Mouse (Mus musculus) CH12.LX (cell line): ENCODE measurements around the gene Dapk1. TPM values are rescaled to one million over a fixed set of nuclear protein-coding genes. Genes with fewer than 3 reads are reported as not detected.

Source experiments
- DNase-seq: peaks from one replicate; pipeline ENCODE4 v3.0.0-alpha.2; 2013; ENCODE audit errors: extremely low read depth
- H3K27ac ChIP-seq: 2 replicates; pipeline ENCODE4 v1.5.1; 2012; ENCODE audit warnings: low read depth, mild to moderate bottlenecking, control low read depth, moderate library complexity; ENCODE audit not compliant: insufficient read depth
- H3K27me3 ChIP-seq: replicated peaks from 2 replicates; pipeline ENCODE3; 2012; ENCODE audit warnings: inconsistent platforms
- H3K36me3 ChIP-seq, 2 experiments: replicated peaks in 1 of 2; 2 replicates each; pipeline versions ENCODE3 to v1.6.1; 2012; ENCODE audit warnings: inconsistent platforms in 1 of 2, low read length in 1 of 2, mild to moderate bottlenecking in 1 of 2, mixed read lengths in 1 of 2, moderate library complexity in 1 of 2; ENCODE audit not compliant: control insufficient read depth in 1 of 2, insufficient read depth in 1 of 2
- H3K4me1 ChIP-seq, 2 experiments: 2 replicates each; pipeline ENCODE4 v1.6.1; 2012; ENCODE audit warnings: inconsistent platforms in 1 of 2, moderate library complexity in 1 of 2; ENCODE audit not compliant: insufficient read depth in 2 of 2, control insufficient read depth in 1 of 2
- H3K4me2 ChIP-seq: 2 replicates; pipeline ENCODE4 v1.6.1; 2012; ENCODE audit warnings: low read depth, mild to moderate bottlenecking, control low read depth; ENCODE audit not compliant: poor library complexity, insufficient read depth, severe bottlenecking
- H3K4me3 ChIP-seq, 3 experiments: fragments of 150-350 bp in 1 of 3; sonication (generic) in 1 of 3; replicated peaks in 1 of 3; 2 replicates each; pipeline versions ENCODE3 to v1.5.1; 2011 to 2012; ENCODE audit warnings: low read depth in 2 of 3, low read length in 2 of 3, mild to moderate bottlenecking in 2 of 3, moderate library complexity in 2 of 3, control low read depth in 1 of 3, improper control_type of control experiment in 1 of 3, inconsistent platforms in 1 of 3, mixed read lengths in 1 of 3; ENCODE audit not compliant: poor library complexity in 1 of 3
- H3K79me2 ChIP-seq: replicated peaks from 2 replicates; pipeline ENCODE4 v1.6.1; 2012; ENCODE audit warnings: mild to moderate bottlenecking, moderate library complexity; ENCODE audit not compliant: control insufficient read depth, poor library complexity, insufficient read depth, severe bottlenecking; ENCODE audit errors: extremely low read depth
- H3K9ac ChIP-seq: 2 replicates; pipeline ENCODE4 v1.6.1; 2012; ENCODE audit warnings: low read depth, mild to moderate bottlenecking, control low read depth, moderate library complexity; ENCODE audit not compliant: insufficient read depth
- H3K9me3 ChIP-seq: replicated peaks from 2 replicates; pipeline ENCODE3; 2012; ENCODE audit warnings: low read length, inconsistent platforms, mixed read lengths
- CHD1 ChIP-seq: IDR thresholded peaks from 2 replicates; pipeline ENCODE4 v1.6.1; 2012; ENCODE audit warnings: low read depth, low read length, improper control_type of control experiment, inconsistent platforms
- CHD2 ChIP-seq: IDR thresholded peaks from 2 replicates; pipeline ENCODE4 v1.6.1; 2011; ENCODE audit warnings: low read length, improper control_type of control experiment
- E2F4 ChIP-seq: IDR thresholded peaks from 2 replicates; pipeline ENCODE4 v1.6.1; 2011; ENCODE audit warnings: low read depth, low read length, improper control_type of control experiment; ENCODE audit not compliant: insufficient replicate concordance
- HCFC1 ChIP-seq: IDR thresholded peaks from 2 replicates; pipeline ENCODE4 v1.6.1; 2012; ENCODE audit warnings: low read depth, mild to moderate bottlenecking, inconsistent platforms, low read length, improper control_type of control experiment
- IRF4 ChIP-seq: IDR thresholded peaks from 2 replicates; pipeline ENCODE4 v1.6.1; 2014; ENCODE audit warnings: low read depth, mild to moderate bottlenecking, inconsistent platforms, low read length, improper control_type of control experiment
- JUN ChIP-seq: IDR thresholded peaks from 2 replicates; pipeline ENCODE4 v1.6.1; 2011; ENCODE audit warnings: low read depth, mild to moderate bottlenecking, low read length, improper control_type of control experiment, moderate library complexity; ENCODE audit not compliant: insufficient read depth
- MAFK ChIP-seq: IDR thresholded peaks from 2 replicates; pipeline ENCODE4 v1.6.1; 2011; ENCODE audit warnings: low read length, improper control_type of control experiment; ENCODE audit not compliant: insufficient replicate concordance
- MAZ ChIP-seq: IDR thresholded peaks from 2 replicates; pipeline ENCODE4 v1.6.1; 2012; ENCODE audit warnings: low read depth, mild to moderate bottlenecking, inconsistent platforms, low read length, improper control_type of control experiment, moderate library complexity
- MEF2A ChIP-seq: IDR thresholded peaks from 2 replicates; pipeline ENCODE4 v1.6.1; 2014; ENCODE audit warnings: low read depth, mild to moderate bottlenecking, inconsistent platforms, low read length, improper control_type of control experiment, borderline replicate concordance
- MXI1 ChIP-seq: IDR thresholded peaks from 2 replicates; pipeline ENCODE4 v1.6.1; 2011; ENCODE audit warnings: mild to moderate bottlenecking, low read depth, low read length, improper control_type of control experiment
- NRF1 ChIP-seq: IDR thresholded peaks from 2 replicates; pipeline ENCODE4 v1.6.1; 2014; ENCODE audit warnings: low read depth, mild to moderate bottlenecking, inconsistent platforms, low read length, improper control_type of control experiment, moderate library complexity
- PAX5 ChIP-seq: IDR thresholded peaks from 2 replicates; pipeline ENCODE4 v1.6.1; 2012; ENCODE audit warnings: low read length, inconsistent platforms, mixed read lengths
- POLR2AphosphoS2 ChIP-seq: IDR thresholded peaks from 2 replicates; pipeline ENCODE4 v1.6.1; 2011; ENCODE audit warnings: low read depth, low read length, improper control_type of control experiment
- RCOR1 ChIP-seq: conservative IDR thresholded peaks from 2 replicates; pipeline ENCODE4 v1.6.1; 2012; ENCODE audit warnings: low read depth, mild to moderate bottlenecking, inconsistent platforms, low read length, improper control_type of control experiment
- SMC3 ChIP-seq: IDR thresholded peaks from 2 replicates; pipeline ENCODE4 v1.6.1; 2011; ENCODE audit warnings: low read depth, low read length, improper control_type of control experiment
- UBTF ChIP-seq: IDR thresholded peaks from 2 replicates; pipeline ENCODE4 v1.6.1; 2012; ENCODE audit warnings: low read depth, mild to moderate bottlenecking, inconsistent platforms, low read length, improper control_type of control experiment, moderate library complexity
- USF1 ChIP-seq: IDR thresholded peaks from 2 replicates; pipeline ENCODE4 v1.6.1; 2014; ENCODE audit warnings: low read depth, mild to moderate bottlenecking, inconsistent platforms, low read length, improper control_type of control experiment
- USF2 ChIP-seq: conservative IDR thresholded peaks from 2 replicates; pipeline ENCODE4 v1.6.1; 2011; ENCODE audit warnings: low read depth, low read length, improper control_type of control experiment
- ZMIZ1 ChIP-seq: IDR thresholded peaks from 2 replicates; pipeline ENCODE4 v1.6.1; 2012; ENCODE audit warnings: low read depth, mild to moderate bottlenecking, inconsistent platforms, low read length, improper control_type of control experiment
- ZNF384 ChIP-seq: IDR thresholded peaks from 2 replicates; pipeline ENCODE4 v1.6.1; 2012; ENCODE audit warnings: low read depth, low read length, improper control_type of control experiment, inconsistent platforms
- dilution Hi-C: fragments of 300-500 bp; cut with MboI; formaldehyde crosslinking; loops from 2 replicates; pipeline ENCODE4 v1.14.3; 2020; ENCODE audit warnings: low sequenced_read_pairs; ENCODE audit not compliant: extremely low pct_unique_long_range_greater_than_20kb, extremely low pct_ligation_motif_present
- in situ Hi-C: fragments of 300-500 bp; cut with MboI; formaldehyde crosslinking; loops from 3 replicates; pipeline ENCODE4 v1.14.3; 2019; ENCODE audit warnings: low sequenced_read_pairs, low pct_ligation_motif_present, low pct_unique_long_range_greater_than_20kb, mixed read lengths
- polyA plus RNA-seq: library from polyadenylated mRNA; unstranded; fragments of >175 nt; gene quantifications from 2 replicates; pipeline ENCODE4 v1.2.1, GENCODE M21; 2012; ENCODE audit warnings: low read depth; ENCODE audit not compliant: insufficient read length
- total RNA-seq, 2 experiments: library from RNA; depleted of rRNA; stranded (reverse); fragments of 300-350 nt in 1 of 2; fragments of >200 nt in 1 of 2; gene quantifications; 2 replicates each; pipeline ENCODE4 v1.2.3; 2012 to 2014

Dapk1 gene
- total and polyA plus RNA-seq, 3 experiments, result not detected

DNA sequence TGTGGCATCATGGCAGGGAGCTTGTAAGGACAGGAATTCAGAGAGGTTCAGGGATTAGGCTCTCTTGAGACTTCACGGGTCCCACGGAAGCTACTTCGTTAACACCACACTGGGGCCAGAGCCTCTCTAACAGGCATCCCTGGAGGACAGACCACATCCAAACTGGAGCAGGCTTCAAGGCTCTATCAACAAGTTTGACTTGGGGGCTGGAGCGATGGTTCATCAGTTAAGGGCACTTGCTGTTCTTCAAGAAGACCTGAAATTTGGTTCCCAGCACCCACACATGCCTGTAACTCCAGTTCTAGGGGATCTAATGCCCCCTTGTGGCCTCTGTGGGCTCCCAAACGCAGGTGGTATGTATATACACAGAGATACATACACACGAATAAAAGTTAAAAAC is 151.5 kb downstream of the Dapk1 start:
- Histone ChIP-seq H3K9me3 (peaks cover 88% of the 10 kb centered on the region), H3K36me3 (no peaks in the 10 kb centered on the region), H3K4me3 (no peak overlapping the region)

DNA sequence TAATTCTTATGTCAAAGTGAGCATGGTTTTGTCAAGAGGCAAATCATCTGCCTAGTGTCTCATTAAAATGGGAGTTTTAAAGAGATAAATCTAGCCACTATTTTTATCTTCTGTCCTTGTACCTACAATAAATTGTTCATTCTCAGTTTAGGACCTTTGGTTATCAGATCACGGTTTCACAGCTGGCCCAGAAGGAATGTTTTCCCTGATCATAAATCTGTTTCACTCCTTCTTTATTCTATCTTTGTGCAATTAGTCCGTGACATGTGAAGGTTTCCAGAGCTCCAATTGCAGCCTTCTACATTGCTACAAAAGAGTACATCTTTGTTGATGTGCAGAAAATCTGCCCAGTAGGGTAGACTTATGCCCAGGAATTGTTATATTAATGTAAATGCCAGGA is 153.5 kb downstream of the Dapk1 start:
- no peak for TF ChIP-seq NRF1
- TF ChIP-seq UBTF, result no peak
- no peak for TF ChIP-seq MXI1
- no peak for TF ChIP-seq SMC3
- TF ChIP-seq MAZ, result no peak
- TF ChIP-seq MAFK, result no peak
- no peak for TF ChIP-seq MEF2A
- no peak for TF ChIP-seq E2F4
- no peak for TF ChIP-seq HCFC1
- TF ChIP-seq POLR2AphosphoS2, result no peak
- TF ChIP-seq USF2, result no peak
- no peak for TF ChIP-seq JUN
- no peak for TF ChIP-seq CHD1
- TF ChIP-seq USF1, result no peak
- no peak for TF ChIP-seq ZMIZ1
- no peak for TF ChIP-seq PAX5
- no peak for TF ChIP-seq CHD2
- TF ChIP-seq ZNF384, result no peak
- no peak for TF ChIP-seq RCOR1
- TF ChIP-seq, all 38 proteins: peak for 0
- Histone ChIP-seq H3K9ac (no peak overlapping the region), H3K4me2 (no peak overlapping the region), H3K4me1 (no peaks in the 10 kb centered on the region), H3K4me3 (no peak overlapping the region), H3K9me3 (peaks cover 83% of the 10 kb centered on the region), H3K36me3 (no peaks in the 10 kb centered on the region), H3K27ac (no peak overlapping the region), H3K27me3 (no peaks in the 10 kb centered on the region), H3K79me2 (no peaks in the 10 kb centered on the region)
- no peak for DNase-seq
- dilution Hi-C loops (no loop called here), in situ Hi-C loops (no loop called here)

More for the DNA sequence above, 151.5 kb downstream of the Dapk1 start:
- TF ChIP-seq PAX5, result no peak
- TF ChIP-seq IRF4, result no peak
- no peaks in the 10 kb centered on the region for H3K27me3 ChIP-seq
- dilution Hi-C loops, result no loop called here
- H3K79me2 ChIP-seq, result no peaks in the 10 kb centered on the region
- DNase-seq, result no peak
- H3K9ac ChIP-seq, result no peak overlapping the region
- no peak overlapping the region for H3K4me2 ChIP-seq
- no peaks in the 10 kb centered on the region for H3K4me1 ChIP-seq
- H3K27ac ChIP-seq, result no peak overlapping the region
- in situ Hi-C loops, result no loop called here
